Mouse (Mus musculus) cerebellum, adult 2 months (tissue): ENCODE data around the gene Sdk1.

ENCODE experiments used
- CTCF ChIP-seq: fragments of 200-500 bp; IDR thresholded peaks from 2 replicates; pipeline ENCODE4 v1.5.1; 2011; ENCODE audit warnings: low read depth, mild to moderate bottlenecking, control low read depth, low read length, moderate library complexity, borderline replicate concordance; ENCODE audit not compliant: insufficient read depth
- POLR2A ChIP-seq: fragments of 200-500 bp; IDR thresholded peaks from 2 replicates; pipeline ENCODE4 v1.6.1; 2011; ENCODE audit warnings: low read length, control low read depth, borderline replicate concordance; ENCODE audit not compliant: insufficient read depth

DNA sequence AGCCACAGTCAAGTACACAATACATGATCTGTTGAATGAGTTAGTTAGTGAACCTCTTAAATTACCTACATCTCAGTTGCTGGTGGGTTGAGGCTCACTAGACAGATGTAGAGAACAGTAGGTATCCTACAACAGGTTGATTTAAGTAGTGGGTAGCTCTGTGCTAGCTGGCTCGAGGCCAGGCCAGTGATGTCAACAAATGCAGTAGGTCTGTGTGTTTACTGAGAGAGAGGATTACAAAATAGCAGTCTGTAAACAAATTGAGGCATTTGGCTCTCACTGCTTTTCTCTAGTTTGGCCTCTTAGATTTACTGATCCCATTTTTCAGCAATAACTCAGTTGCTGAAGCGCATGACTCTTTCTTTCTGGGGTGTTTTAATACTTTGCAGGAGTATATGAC is 70.5 kb downstream of the Sdk1 start:
- TF ChIP-seq CTCF = no peak
- no peak for TF ChIP-seq POLR2A
